Mouse (Mus musculus) liver, adult (tissue): ENCODE data around the gene Afg1l.

Source experiments
- GATA4 ChIP-seq: IDR thresholded peaks from 2 replicates; pipeline ENCODE4 v1.6.1; 2014; ENCODE audit warnings: mild to moderate bottlenecking, low read length; ENCODE audit not compliant: insufficient replicate concordance

Afg1l gene

GRCm38 (mm10) chr10:42492027-42492771 is 13.8 kb upstream of the Afg1l start:
- TF ChIP-seq GATA4: no peak

GRCm38 (mm10) chr10:42491158-42491557 is 12.8 kb upstream of the Afg1l start:
- TF ChIP-seq GATA4: no peak; the same call in 1 of the 2 replicates

- no peak for TF ChIP-seq GATA4
Observed at GRCm38 (mm10) chr10:42488606-42489296, 10.4 kb upstream of the Afg1l start.

GRCm38 (mm10) chr10:42480719-42481118 is 2.4 kb upstream of the Afg1l start:
- no peak for TF ChIP-seq GATA4

- no peak for TF ChIP-seq GATA4
Observed at GRCm38 (mm10) chr10:42477550-42478340, 620 bp downstream of the Afg1l start.

GRCm38 (mm10) chr10:42476774-42477475 is 1.4 kb downstream of the Afg1l start:
- no peak for TF ChIP-seq GATA4

- no peak for TF ChIP-seq GATA4
Observed at GRCm38 (mm10) chr10:42474946-42475514, 3.3 kb downstream of the Afg1l start.

- TF ChIP-seq GATA4: no peak
Observed at GRCm38 (mm10) chr10:42464805-42465204, 13.6 kb downstream of the Afg1l start.

- peak; percentile 76; the same call in 1 of the 2 replicates for TF ChIP-seq GATA4
Observed at GRCm38 (mm10) chr10:42464224-42464623, 14.1 kb downstream of the Afg1l start.

- TF ChIP-seq GATA4: peak; percentile 60; the same call in 1 of the 2 replicates
Observed at GRCm38 (mm10) chr10:42457557-42458191, 20.7 kb downstream of the Afg1l start.

GRCm38 (mm10) chr10:42455981-42456380 is 22.4 kb downstream of the Afg1l start:
- TF ChIP-seq GATA4: no peak

GRCm38 (mm10) chr10:42454690-42455089 is 23.7 kb downstream of the Afg1l start:
- TF ChIP-seq GATA4: no peak

GRCm38 (mm10) chr10:42454266-42454665 is 24.1 kb downstream of the Afg1l start:
- TF ChIP-seq GATA4: no peak

- no peak for TF ChIP-seq GATA4
Observed at GRCm38 (mm10) chr10:42449672-42450071, 28.7 kb downstream of the Afg1l start.
